Mouse (Mus musculus) liver, adult 2 months (tissue): ENCODE results near the gene Zfp473.

Experiments used
- CTCF ChIP-seq: fragments of 200-500 bp; IDR thresholded peaks from 2 replicates; pipeline ENCODE4 v1.5.1; 2011; ENCODE audit warnings: low read depth, low read length, control low read depth
- POLR2A ChIP-seq: fragments of 200-500 bp; IDR thresholded peaks from 2 replicates; pipeline ENCODE4 v1.6.1; 2011; ENCODE audit warnings: low read length, control low read depth; ENCODE audit not compliant: insufficient read depth; ENCODE audit errors: extremely low read depth

- TF ChIP-seq POLR2A (no peak), CTCF (no peak)
These were observed 26.1 kb upstream of the Zfp473 start for GRCm38 (mm10) chr7:44776849-44777498.
